Mouse (Mus musculus) intestine, embryonic 15.5 days (tissue): ENCODE results near the gene Hmga2. TPM values are rescaled to one million over a fixed set of nuclear protein-coding genes. Genes with fewer than 3 reads are reported as not detected.

Experiments
- ATAC-seq: fragments of 200-750 bp; cut with Nextera tagmentation; 2 replicates; pipeline ENCODE4 v1.8.0; 2017; ENCODE audit warnings: moderate TSS enrichment, moderate library complexity
- H3K27ac ChIP-seq: fragments of 300-500 bp; sonication (generic); 2 replicates; pipeline ENCODE4 v1.5.1; 2015; ENCODE audit warnings: mild to moderate bottlenecking, inconsistent platforms
- H3K27me3 ChIP-seq: fragments of 300-500 bp; sonication (generic); replicated peaks from 2 replicates; pipeline ENCODE4 v1.6.1; 2015; ENCODE audit warnings: inconsistent platforms
- H3K36me3 ChIP-seq: fragments of 300-500 bp; sonication (generic); 2 replicates; pipeline ENCODE4 v1.6.1; 2015; ENCODE audit warnings: inconsistent platforms
- H3K4me1 ChIP-seq: fragments of 300-500 bp; sonication (generic); replicated peaks from 2 replicates; pipeline ENCODE4 v1.6.1; 2015; ENCODE audit warnings: inconsistent platforms
- H3K4me2 ChIP-seq: fragments of 300-500 bp; sonication (generic); replicated peaks from 2 replicates; pipeline ENCODE4 v1.6.1; 2015; ENCODE audit warnings: mild to moderate bottlenecking, inconsistent platforms
- H3K4me3 ChIP-seq: fragments of 300-500 bp; sonication (generic); replicated peaks from 2 replicates; pipeline ENCODE4 v1.5.1; 2015; ENCODE audit warnings: inconsistent platforms
- H3K9ac ChIP-seq: fragments of 300-500 bp; sonication (generic); 2 replicates; pipeline ENCODE4 v1.6.1; 2015; ENCODE audit warnings: inconsistent platforms
- H3K9me3 ChIP-seq: fragments of 300-500 bp; sonication (generic); 2 replicates; pipeline ENCODE4 v1.6.1; 2016; ENCODE audit warnings: inconsistent platforms
- WGBS: fragments of 180-500 bp; shearing (Covaris S2); methylation state at CpG from one replicate; pipeline ENCODE4 v1.1.7; 2015; 5-methylcytosine and 5-hydroxymethylcytosine counted together
- polyA plus RNA-seq: library from polyadenylated mRNA; unstranded; fragments of >200 nt; fragmentation: Nextera tagmentation; extraction: Ambion mirVana; gene quantifications from 2 replicates; pipeline ENCODE4 v1.2.1, GENCODE M21; 2015

Gene Hmga2
- polyA plus RNA-seq = 33.9 and 41.2 TPM in 2 replicates

GRCm38 (mm10) chr10:120475601-120476515 lies at the start of gene Hmga2:
Gene Hmga2 (minus strand): TSS chr10:120476469.
- peak within 1 kb of the TSS; percentile 97 for H3K27ac ChIP-seq
- peak within 1 kb of the TSS; percentile 98 for H3K4me2 ChIP-seq
- H3K27me3 ChIP-seq = no peaks in the 10 kb centered on the region
- WGBS = under 1% methylated on average over 97 of the region's 99 CpGs
- H3K36me3 ChIP-seq = no peaks in the 10 kb centered on the region
- H3K4me3 ChIP-seq = peak within 1 kb of the TSS; percentile 82
- peak within 1 kb of the TSS; percentile 99 for H3K9ac ChIP-seq
- H3K9me3 ChIP-seq = no peaks in the 10 kb centered on the region
- ATAC-seq = peak; percentile 79
- 0 out of 2 replicates have a peak, but pooled peaks cover 8% of the 10 kb centered on the region for H3K4me1 ChIP-seq

- Histone ChIP-seq H3K27ac (no peak overlapping the region), H3K36me3 (no peaks in the 10 kb centered on the region), H3K27me3 (no peaks in the 10 kb centered on the region)
These were observed 46.7 kb upstream of the Hmga2 start for GRCm38 (mm10) chr10:120522959-120523358.

GRCm38 (mm10) chr10:120521912-120522575 lies 45.8 kb upstream of the Hmga2 start:
- Histone ChIP-seq H3K4me3 (no peak overlapping the region), H3K27ac (no peak overlapping the region), H3K27me3 (no peaks in the 10 kb centered on the region), H3K4me2 (no peak overlapping the region), H3K9ac (no peak overlapping the region), H3K36me3 (no peaks in the 10 kb centered on the region), H3K9me3 (no peaks in the 10 kb centered on the region), H3K4me1 (no peaks in the 10 kb centered on the region)
- 89% methylated on average over 9 of the region's 9 CpGs for WGBS
- no peak for ATAC-seq

More at GRCm38 (mm10) chr10:120522959-120523358, 46.7 kb upstream of the Hmga2 start:
- Histone ChIP-seq H3K9ac (no peak overlapping the region), H3K4me1 (no peaks in the 10 kb centered on the region), H3K4me3 (no peak overlapping the region), H3K4me2 (no peak overlapping the region), H3K9me3 (no peaks in the 10 kb centered on the region)
- ATAC-seq = no peak
- 89% methylated on average over 2 of the region's 2 CpGs for whole genome bisulfite sequencing

- no peak overlapping the region for H3K9ac ChIP-seq
- no peak overlapping the region for H3K4me3 ChIP-seq
- no peaks in the 10 kb centered on the region for H3K27me3 ChIP-seq
- no peaks in the 10 kb centered on the region for H3K36me3 ChIP-seq
- H3K27ac ChIP-seq = no peak overlapping the region
- no peaks in the 10 kb centered on the region for H3K4me1 ChIP-seq
- ATAC-seq = no peak
- no peak overlapping the region for H3K4me2 ChIP-seq
- H3K9me3 ChIP-seq = no peaks in the 10 kb centered on the region
- WGBS = 35% methylated on average over 8 of the region's 8 CpGs
These were observed 40.0 kb upstream of the Hmga2 start for GRCm38 (mm10) chr10:120516311-120516710.

GRCm38 (mm10) chr10:120513721-120514120 lies 37.5 kb upstream of the Hmga2 start:
- ATAC-seq = no peak
- H3K4me1 ChIP-seq = no peaks in the 10 kb centered on the region
- WGBS = 70% methylated on average over 9 of the region's 9 CpGs
- H3K9me3 ChIP-seq = no peaks in the 10 kb centered on the region
- no peak overlapping the region for H3K9ac ChIP-seq
- H3K27ac ChIP-seq = no peak overlapping the region
- H3K27me3 ChIP-seq = no peaks in the 10 kb centered on the region
- H3K4me3 ChIP-seq = no peak overlapping the region
- no peaks in the 10 kb centered on the region for H3K36me3 ChIP-seq
- H3K4me2 ChIP-seq = no peak overlapping the region

GRCm38 (mm10) chr10:120512946-120513345 lies 36.7 kb upstream of the Hmga2 start:
- Histone ChIP-seq H3K4me1 (no peaks in the 10 kb centered on the region), H3K36me3 (no peaks in the 10 kb centered on the region), H3K27me3 (no peaks in the 10 kb centered on the region), H3K4me2 (no peak overlapping the region), H3K9ac (no peak overlapping the region), H3K27ac (no peak overlapping the region), H3K9me3 (no peaks in the 10 kb centered on the region), H3K4me3 (no peak overlapping the region)
- WGBS = 53% methylated on average over 4 of the region's 4 CpGs
- no peak for ATAC-seq

GRCm38 (mm10) chr10:120512121-120512520 lies 35.9 kb upstream of the Hmga2 start:
- no peak overlapping the region for H3K4me3 ChIP-seq
- H3K36me3 ChIP-seq = no peaks in the 10 kb centered on the region
- H3K27ac ChIP-seq = no peak overlapping the region
- H3K27me3 ChIP-seq = no peaks in the 10 kb centered on the region
- ATAC-seq = no peak
- no peak overlapping the region for H3K4me2 ChIP-seq
- 87% methylated on average over 8 of the region's 8 CpGs for WGBS
- H3K9ac ChIP-seq = no peak overlapping the region
- no peaks in the 10 kb centered on the region for H3K9me3 ChIP-seq
- H3K4me1 ChIP-seq = no peaks in the 10 kb centered on the region

- no peak overlapping the region for H3K27ac ChIP-seq
- H3K9ac ChIP-seq = no peak overlapping the region
- 89% methylated on average over 5 of the region's 5 CpGs for WGBS
- no peaks in the 10 kb centered on the region for H3K36me3 ChIP-seq
- no peaks in the 10 kb centered on the region for H3K9me3 ChIP-seq
- ATAC-seq = no peak
- no peak overlapping the region for H3K4me2 ChIP-seq
- no peaks in the 10 kb centered on the region for H3K27me3 ChIP-seq
- H3K4me1 ChIP-seq = no peaks in the 10 kb centered on the region
- no peak overlapping the region for H3K4me3 ChIP-seq
These were observed 27.7 kb upstream of the Hmga2 start for GRCm38 (mm10) chr10:120503959-120504358.

GRCm38 (mm10) chr10:120500794-120501193 lies 24.5 kb upstream of the Hmga2 start:
- Histone ChIP-seq H3K9me3 (no peaks in the 10 kb centered on the region), H3K9ac (no peak overlapping the region), H3K27ac (no peak overlapping the region), H3K4me3 (no peak overlapping the region), H3K4me2 (no peak overlapping the region), H3K36me3 (no peaks in the 10 kb centered on the region), H3K27me3 (no peaks in the 10 kb centered on the region), H3K4me1 (no peaks in the 10 kb centered on the region)
- WGBS = 58% methylated on average over 9 of the region's 9 CpGs
- no peak for ATAC-seq

- Histone ChIP-seq H3K4me3 (no peak overlapping the region), H3K27me3 (no peaks in the 10 kb centered on the region), H3K4me2 (no peak overlapping the region), H3K9me3 (no peaks in the 10 kb centered on the region), H3K9ac (no peak overlapping the region), H3K27ac (no peak overlapping the region), H3K4me1 (no peaks in the 10 kb centered on the region), H3K36me3 (no peaks in the 10 kb centered on the region)
- no peak for ATAC-seq
These were observed 21.8 kb upstream of the Hmga2 start for GRCm38 (mm10) chr10:120498086-120498485.

GRCm38 (mm10) chr10:120494653-120495052 lies 18.4 kb upstream of the Hmga2 start:
- H3K27ac ChIP-seq = no peak overlapping the region
- H3K27me3 ChIP-seq = no peaks in the 10 kb centered on the region
- H3K4me3 ChIP-seq = no peak overlapping the region
- H3K36me3 ChIP-seq = no peaks in the 10 kb centered on the region
- H3K4me1 ChIP-seq = no peaks in the 10 kb centered on the region
- 94% methylated on average over 1 of the region's 1 CpGs for WGBS
- H3K4me2 ChIP-seq = no peak overlapping the region
- no peak overlapping the region for H3K9ac ChIP-seq
- no peaks in the 10 kb centered on the region for H3K9me3 ChIP-seq
- no peak for ATAC-seq

GRCm38 (mm10) chr10:120491477-120491876 lies 15.2 kb upstream of the Hmga2 start:
- no peaks in the 10 kb centered on the region for H3K9me3 ChIP-seq
- peaks cover 2% of the 10 kb centered on the region; the same call in 1 of the 2 replicates for H3K36me3 ChIP-seq
- no peak overlapping the region for H3K27ac ChIP-seq
- H3K4me2 ChIP-seq = no peak overlapping the region
- H3K4me3 ChIP-seq = no peak overlapping the region
- no peak for ATAC-seq
- H3K27me3 ChIP-seq = no peaks in the 10 kb centered on the region
- 84% methylated on average over 5 of the region's 5 CpGs for WGBS
- no peak overlapping the region for H3K9ac ChIP-seq
- H3K4me1 ChIP-seq = no peaks in the 10 kb centered on the region
